Mouse (Mus musculus) midbrain, embryonic 12.5 days (tissue): ENCODE data around the gene Mfsd2a. TPM values are rescaled to one million over a fixed set of nuclear protein-coding genes. Genes with fewer than 3 reads are reported as not detected.
A peak's percentile ranks its signal among the peaks of the same experiment; 100 is the strongest.

Experiments
- ATAC-seq: fragments of 200-750 bp; cut with Nextera tagmentation; 2 replicates; pipeline ENCODE4 v1.8.0; 2017; ENCODE audit warnings: low read depth, moderate TSS enrichment, moderate library complexity; ENCODE audit not compliant: low FRiP score
- H3K27ac ChIP-seq: fragments of 300-500 bp; sonication (generic); replicated peaks from 2 replicates; pipeline ENCODE4 v1.5.1; 2016; ENCODE audit warnings: mild to moderate bottlenecking
- H3K27me3 ChIP-seq: fragments of 300-500 bp; sonication (generic); 2 replicates; pipeline ENCODE4 v1.6.1; 2016; ENCODE audit warnings: mild to moderate bottlenecking
- H3K36me3 ChIP-seq: fragments of 300-500 bp; sonication (generic); 2 replicates; pipeline ENCODE4 v1.6.1; 2016
- H3K4me1 ChIP-seq: fragments of 300-500 bp; sonication (generic); 2 replicates; pipeline ENCODE4 v1.6.1; 2016
- H3K4me2 ChIP-seq: fragments of 300-500 bp; sonication (generic); replicated peaks from 2 replicates; pipeline ENCODE4 v1.6.1; 2016; ENCODE audit warnings: mild to moderate bottlenecking, moderate library complexity
- H3K4me3 ChIP-seq: fragments of 300-500 bp; sonication (generic); 2 replicates; pipeline ENCODE4 v1.5.1; 2016; ENCODE audit warnings: mild to moderate bottlenecking
- H3K9ac ChIP-seq: fragments of 300-500 bp; sonication (generic); replicated peaks from 2 replicates; pipeline ENCODE4 v1.6.1; 2016; ENCODE audit warnings: mild to moderate bottlenecking, moderate library complexity
- H3K9me3 ChIP-seq: fragments of 300-500 bp; sonication (generic); 2 replicates; pipeline ENCODE4 v1.6.1; 2016; ENCODE audit warnings: mild to moderate bottlenecking
- WGBS: fragments of 180-500 bp; shearing (Covaris S2); methylation state at CpG from one replicate; pipeline ENCODE4 v1.1.7; 2016; 5-methylcytosine and 5-hydroxymethylcytosine counted together
- polyA plus RNA-seq: library from polyadenylated mRNA; unstranded; fragments of >200 nt; fragmentation: Nextera tagmentation; extraction: Ambion mirVana; gene quantifications from 2 replicates; pipeline ENCODE4 v1.2.1, GENCODE M21; 2016

The Mfsd2a gene
- polyA plus RNA-seq, 1 experiment from 2014 or later: 25.7 TPM

GRCm38 (mm10) chr4:122974976-122975520, 14.1 kb upstream of the Mfsd2a start:
- Histone ChIP-seq H3K4me2 (no peak overlapping the region), H3K4me3 (no peak overlapping the region), H3K9ac (no peak overlapping the region), H3K4me1 (no peaks in the 10 kb centered on the region), H3K36me3 (no peaks in the 10 kb centered on the region), H3K9me3 (no peaks in the 10 kb centered on the region), H3K27me3 (no peaks in the 10 kb centered on the region; the same call in 1 of the 2 replicates), H3K27ac (no peak overlapping the region)
- 92% methylated on average over 5 of the region's 5 CpGs for WGBS
- no peak for ATAC-seq

GRCm38 (mm10) chr4:122972056-122972455, 11.1 kb upstream of the Mfsd2a start:
- H3K9ac ChIP-seq: no peak overlapping the region
- 77% methylated on average over 8 of the region's 8 CpGs for WGBS
- ATAC-seq: no peak

DNA sequence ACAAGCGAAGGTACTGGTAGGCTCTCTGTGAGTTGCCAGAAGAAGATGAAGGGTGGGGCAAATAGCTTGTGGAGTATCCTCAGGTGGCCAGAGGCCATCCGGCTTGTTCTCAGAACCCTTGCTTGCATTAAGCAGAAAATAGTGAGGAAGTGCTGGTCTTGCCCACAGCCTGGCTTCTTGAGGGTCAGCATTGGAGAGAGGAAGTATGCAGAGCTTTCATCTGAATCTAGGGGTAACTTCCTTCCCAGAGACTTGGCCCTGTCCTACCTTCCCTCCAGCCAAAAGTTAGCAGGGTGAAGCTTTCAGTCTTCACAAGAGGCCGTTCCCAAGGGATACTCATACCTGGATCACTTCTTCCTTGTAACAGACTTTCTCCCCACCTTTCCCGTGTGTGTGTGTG, 10.7 kb upstream of the Mfsd2a start:
- ATAC-seq: no peak
- H3K4me3 ChIP-seq: no peak overlapping the region
- WGBS: 91% methylated on average over 4 of the region's 4 CpGs
- no peak overlapping the region for H3K27ac ChIP-seq
- H3K4me2 ChIP-seq: no peak overlapping the region
- H3K4me1 ChIP-seq: no peaks in the 10 kb centered on the region
- no peaks in the 10 kb centered on the region for H3K27me3 ChIP-seq
- H3K9ac ChIP-seq: no peak overlapping the region
- no peaks in the 10 kb centered on the region for H3K9me3 ChIP-seq
- H3K36me3 ChIP-seq: no peaks in the 10 kb centered on the region

More at GRCm38 (mm10) chr4:122972056-122972455, 11.1 kb upstream of the Mfsd2a start:
- Histone ChIP-seq H3K4me2 (no peak overlapping the region), H3K4me1 (no peaks in the 10 kb centered on the region), H3K4me3 (no peak overlapping the region), H3K27me3 (no peaks in the 10 kb centered on the region), H3K9me3 (no peaks in the 10 kb centered on the region), H3K27ac (no peak overlapping the region), H3K36me3 (no peaks in the 10 kb centered on the region)

DNA sequence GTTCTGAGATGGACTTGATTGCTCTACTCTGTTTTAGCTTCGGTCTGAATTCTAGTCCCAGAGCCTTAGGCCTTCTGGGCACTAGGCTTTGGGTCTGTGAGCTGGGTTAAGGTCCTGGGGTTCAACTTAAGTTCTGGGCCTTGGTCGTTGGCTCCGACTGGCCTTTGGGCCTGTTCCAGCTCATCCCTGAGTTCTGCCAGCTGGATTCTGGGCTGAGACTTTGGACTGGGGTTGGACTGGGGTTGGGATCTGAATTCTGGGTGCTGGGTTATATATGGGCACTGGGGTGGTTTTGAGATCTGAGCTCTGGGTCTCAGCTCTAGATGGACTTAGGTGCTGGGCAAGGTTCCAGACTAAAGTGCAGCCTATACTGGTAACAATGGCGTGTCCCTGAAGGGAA, 10.2 kb upstream of the Mfsd2a start:
- Histone ChIP-seq H3K4me1 (no peaks in the 10 kb centered on the region), H3K4me2 (no peak overlapping the region), H3K27ac (no peak overlapping the region), H3K36me3 (no peaks in the 10 kb centered on the region), H3K9me3 (no peaks in the 10 kb centered on the region), H3K4me3 (no peak overlapping the region), H3K9ac (no peak overlapping the region), H3K27me3 (no peaks in the 10 kb centered on the region)
- WGBS: 84% methylated on average over 4 of the region's 4 CpGs
- ATAC-seq: no peak

DNA sequence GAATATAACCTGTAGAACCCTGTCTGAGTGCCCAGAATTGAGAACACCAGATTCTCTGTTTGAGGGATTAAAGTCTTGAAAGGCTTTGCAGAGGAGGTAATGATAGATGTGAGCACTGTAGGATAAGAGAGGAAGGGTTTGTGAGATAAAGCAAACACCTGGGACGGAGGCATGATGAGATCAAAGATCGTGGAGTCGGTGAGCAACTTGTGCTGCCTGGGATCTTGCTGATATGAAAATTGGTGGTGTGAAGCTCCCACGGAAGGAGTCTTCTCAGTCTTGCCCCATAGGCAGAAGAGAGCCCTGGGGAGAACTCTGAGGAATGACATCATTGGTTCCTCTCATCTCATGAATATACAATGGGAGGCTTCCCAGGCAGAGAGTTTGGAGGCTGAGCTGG, 7.1 kb upstream of the Mfsd2a start:
- H3K4me1 ChIP-seq: no peaks in the 10 kb centered on the region
- H3K9me3 ChIP-seq: no peaks in the 10 kb centered on the region
- no peak overlapping the region for H3K9ac ChIP-seq
- H3K4me3 ChIP-seq: no peak overlapping the region
- H3K4me2 ChIP-seq: no peak overlapping the region
- ATAC-seq: no peak
- no peaks in the 10 kb centered on the region for H3K27me3 ChIP-seq
- no peak overlapping the region for H3K27ac ChIP-seq
- H3K36me3 ChIP-seq: no peaks in the 10 kb centered on the region
- WGBS: 84% methylated on average over 4 of the region's 4 CpGs

DNA sequence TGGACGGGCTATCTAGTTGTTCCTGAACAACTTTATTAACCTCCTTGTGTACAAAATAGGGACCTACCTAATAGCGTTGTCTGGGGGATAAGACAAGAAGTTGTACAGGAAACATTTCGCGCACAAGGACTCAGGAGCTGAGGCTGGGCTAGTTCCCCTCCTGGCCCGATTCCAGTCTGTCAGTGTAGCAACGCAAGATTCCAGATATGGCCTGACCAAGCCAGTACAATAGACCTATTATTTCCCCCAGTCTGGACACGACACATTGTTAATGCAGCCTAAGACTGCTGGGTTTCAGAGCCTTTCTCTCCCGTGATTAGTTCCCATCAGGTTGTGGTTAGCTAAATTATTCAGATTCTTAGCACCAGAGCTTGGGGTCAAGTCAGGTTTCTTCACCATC, 1.8 kb upstream of the Mfsd2a start:
- ATAC-seq: peak; percentile 39; the same call in 1 of the 2 replicates
- Histone ChIP-seq H3K36me3 (0 out of 2 replicates have a peak, but pooled peaks cover 5% of the 10 kb centered on the region), H3K27me3 (peaks cover 10% of the 10 kb centered on the region), H3K4me3 (no peak overlapping the region), H3K9ac (0 out of 2 replicates have a peak overlapping the region, but pooled peaks have one; percentile 20), H3K9me3 (no peaks in the 10 kb centered on the region), H3K4me2 (no peak overlapping the region), H3K27ac (peak overlapping the region; percentile 7; the same call in 1 of the 2 replicates), H3K4me1 (peaks cover 33% of the 10 kb centered on the region)
- WGBS: 28% methylated on average over 8 of the region's 8 CpGs

DNA sequence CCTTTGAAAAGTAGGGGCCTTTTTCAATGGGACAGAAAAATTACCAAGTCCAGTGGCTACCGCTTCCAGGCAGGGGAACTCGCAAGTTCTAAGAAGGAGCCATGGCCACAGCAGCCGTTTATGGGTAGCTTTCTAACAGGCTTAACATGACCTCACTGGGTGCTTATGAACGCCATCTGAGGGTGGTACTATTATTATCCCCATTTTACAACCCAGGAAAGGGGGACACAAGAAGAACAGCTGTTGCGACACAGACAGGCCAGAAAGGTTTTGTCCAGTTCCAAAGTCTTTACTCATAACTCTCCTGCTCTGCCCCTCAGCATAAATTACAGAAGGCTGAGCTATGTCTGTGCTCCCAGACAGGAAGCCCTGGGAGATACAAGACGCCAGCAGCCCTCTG, 601 bp upstream of the Mfsd2a start:
- ATAC-seq: no peak
- Histone ChIP-seq H3K36me3 (peaks cover 16% of the 10 kb centered on the region; the same call in 1 of the 2 replicates), H3K4me3 (peak overlapping the region; percentile 71), H3K9me3 (no peaks in the 10 kb centered on the region), H3K9ac (no peak overlapping the region; the same call in 1 of the 2 replicates), H3K27ac (no peak overlapping the region), H3K4me1 (peaks cover 33% of the 10 kb centered on the region), H3K4me2 (peak overlapping the region; percentile 98), H3K27me3 (peaks cover 10% of the 10 kb centered on the region)
- 11% methylated on average over 6 of the region's 6 CpGs for whole genome bisulfite sequencing

- Histone ChIP-seq H3K4me1 (peaks cover 42% of the 10 kb centered on the region), H3K27me3 (peaks cover 10% of the 10 kb centered on the region), H3K36me3 (peaks cover 16% of the 10 kb centered on the region; the same call in 1 of the 2 replicates), H3K9ac (peak overlapping the region; percentile 78), H3K4me2 (peak overlapping the region; percentile 98), H3K9me3 (no peaks in the 10 kb centered on the region), H3K4me3 (peak overlapping the region; percentile 71), H3K27ac (peak overlapping the region; percentile 63)
- 1% methylated on average over 43 of the region's 43 CpGs for WGBS
- ATAC-seq: peak; percentile 48
Measured at GRCm38 (mm10) chr4:122960321-122961099, 478 bp downstream of the Mfsd2a start.

GRCm38 (mm10) chr4:122959816-122960215, 1.2 kb downstream of the Mfsd2a start:
- peaks cover 48% of the 10 kb centered on the region for H3K4me1 ChIP-seq
- no peak overlapping the region; the same call in 1 of the 2 replicates for H3K27ac ChIP-seq

DNA sequence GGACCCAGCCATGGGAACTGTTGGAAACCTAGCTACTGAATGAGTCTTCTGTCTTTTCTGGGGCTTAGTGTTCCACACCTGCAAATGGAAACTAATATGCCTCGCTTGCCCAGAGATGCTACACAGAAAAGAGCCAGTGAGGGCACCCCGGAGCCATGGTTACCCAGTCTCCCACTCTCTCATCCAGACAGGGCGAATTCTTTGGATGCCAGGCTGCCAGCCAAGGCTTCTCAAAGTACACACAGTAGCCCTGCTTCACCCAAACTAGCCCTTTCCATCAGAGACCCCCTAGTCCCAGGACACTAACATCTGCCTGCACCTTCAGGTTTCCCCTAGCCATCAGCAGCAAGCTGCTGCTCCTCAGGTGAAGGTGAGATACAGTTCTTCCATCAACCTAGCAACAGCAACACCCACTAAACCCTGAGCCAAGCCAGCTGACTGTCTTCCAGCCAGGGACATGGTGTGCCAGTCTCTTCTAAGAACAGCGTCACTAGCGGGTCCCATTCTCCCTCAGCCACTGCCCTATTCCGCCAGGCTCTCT, 2.4 kb downstream of the Mfsd2a start:
- Histone ChIP-seq H3K9me3 (no peaks in the 10 kb centered on the region), H3K27ac (no peak overlapping the region), H3K27me3 (peaks cover 10% of the 10 kb centered on the region), H3K4me2 (0 out of 2 replicates have a peak overlapping the region, but pooled peaks have one; percentile 98), H3K9ac (no peak overlapping the region), H3K36me3 (peaks cover 16% of the 10 kb centered on the region; the same call in 1 of the 2 replicates), H3K4me3 (no peak overlapping the region), H3K4me1 (peaks cover 53% of the 10 kb centered on the region)
- no peak for ATAC-seq
- WGBS: 91% methylated on average over 6 of the region's 6 CpGs

More at GRCm38 (mm10) chr4:122959816-122960215, 1.2 kb downstream of the Mfsd2a start:
- Histone ChIP-seq H3K9me3 (no peaks in the 10 kb centered on the region), H3K9ac (peak overlapping the region; percentile 78), H3K27me3 (peaks cover 10% of the 10 kb centered on the region), H3K4me3 (peak overlapping the region; percentile 71), H3K36me3 (peaks cover 16% of the 10 kb centered on the region; the same call in 1 of the 2 replicates), H3K4me2 (peak overlapping the region; percentile 98)
- WGBS: 2% methylated on average over 8 of the region's 8 CpGs
- 0 out of 2 replicates have a peak, but pooled peaks have one; percentile 13 for ATAC-seq

DNA sequence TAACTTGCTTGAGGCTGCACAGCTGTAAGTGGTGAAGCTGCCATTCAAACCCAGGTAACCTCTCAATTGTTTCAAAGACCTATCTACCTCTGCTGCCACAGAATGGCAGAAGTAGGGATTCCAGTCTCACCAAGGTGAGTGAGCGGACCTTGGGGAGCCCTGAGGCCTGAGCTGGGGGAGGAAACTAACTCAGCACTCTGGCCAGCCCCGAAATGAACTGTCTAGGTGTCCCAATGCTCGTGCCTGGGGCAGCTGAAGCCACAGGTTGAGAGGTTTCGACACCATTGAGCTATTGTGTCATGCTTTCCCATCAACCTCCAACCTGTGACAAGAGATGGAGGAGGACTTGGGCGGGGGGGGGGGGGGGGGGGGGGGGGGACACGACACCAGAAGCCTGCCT, 4.7 kb downstream of the Mfsd2a start:
- Histone ChIP-seq H3K9me3 (no peaks in the 10 kb centered on the region), H3K4me2 (no peak overlapping the region), H3K27me3 (peaks cover 3% of the 10 kb centered on the region; the same call in 1 of the 2 replicates), H3K27ac (peak overlapping the region; percentile 75), H3K9ac (no peak overlapping the region), H3K36me3 (peaks cover 27% of the 10 kb centered on the region), H3K4me1 (peaks cover 36% of the 10 kb centered on the region), H3K4me3 (no peak overlapping the region)
- WGBS: 69% methylated on average over 4 of the region's 6 CpGs
- no peak for ATAC-seq
